Mouse (Mus musculus) neural tube, embryonic 12.5 days (tissue): ENCODE measurements at regions not wholly inside any gene's neighbourhood (a gene's known extent, or its start where the extent isn't known, plus 50 kb on each side); places are given as distances from the start of the nearest gene placed in this dataset.

Experiments used
- ATAC-seq: fragments of 200-750 bp; cut with Nextera tagmentation; 2 replicates; pipeline ENCODE4 v1.8.0; 2017; ENCODE audit warnings: low read depth, mild to moderate bottlenecking, moderate TSS enrichment, moderate library complexity; ENCODE audit not compliant: low FRiP score
- H3K27ac ChIP-seq: fragments of 300-500 bp; sonication (generic); 2 replicates; pipeline ENCODE4 v1.5.1; 2016
- H3K27me3 ChIP-seq: fragments of 300-500 bp; sonication (generic); replicated peaks from 2 replicates; pipeline ENCODE4 v1.6.1; 2016; ENCODE audit warnings: mild to moderate bottlenecking
- H3K36me3 ChIP-seq: fragments of 300-500 bp; sonication (generic); 2 replicates; pipeline ENCODE4 v1.6.1; 2016; ENCODE audit warnings: mild to moderate bottlenecking
- H3K4me1 ChIP-seq: fragments of 300-500 bp; sonication (generic); 2 replicates; pipeline ENCODE4 v1.6.1; 2016
- H3K4me2 ChIP-seq: fragments of 300-500 bp; sonication (generic); replicated peaks from 2 replicates; pipeline ENCODE4 v1.6.1; 2016; ENCODE audit warnings: mild to moderate bottlenecking
- H3K4me3 ChIP-seq: fragments of 300-500 bp; sonication (generic); 2 replicates; pipeline ENCODE4 v1.5.1; 2016
- H3K9ac ChIP-seq: fragments of 300-500 bp; sonication (generic); 2 replicates; pipeline ENCODE4 v1.6.1; 2016; ENCODE audit warnings: mild to moderate bottlenecking
- H3K9me3 ChIP-seq: fragments of 300-500 bp; sonication (generic); 2 replicates; pipeline ENCODE4 v1.6.1; 2016; ENCODE audit warnings: mild to moderate bottlenecking
- WGBS: fragments of 180-500 bp; shearing (Covaris S2); methylation state at CpG from one replicate; pipeline ENCODE4 v1.1.7; 2016; 5-methylcytosine and 5-hydroxymethylcytosine counted together

GRCm38 (mm10) chr14:76964046-76964445 is 72.5 kb upstream of the Ccdc122 start:
- ATAC-seq, result no peak
- Histone ChIP-seq H3K4me1 (no peaks in the 10 kb centered on the region), H3K27me3 (no peaks in the 10 kb centered on the region), H3K36me3 (no peaks in the 10 kb centered on the region), H3K27ac (no peak overlapping the region), H3K9ac (no peak overlapping the region), H3K9me3 (no peaks in the 10 kb centered on the region), H3K4me2 (no peak overlapping the region), H3K4me3 (no peak overlapping the region)
- 93% methylated on average over 5 of the region's 5 CpGs for WGBS

- Histone ChIP-seq H3K9me3 (no peaks in the 10 kb centered on the region), H3K4me1 (no peaks in the 10 kb centered on the region), H3K9ac (no peak overlapping the region), H3K4me3 (no peak overlapping the region), H3K4me2 (no peak overlapping the region), H3K36me3 (no peaks in the 10 kb centered on the region), H3K27ac (no peak overlapping the region), H3K27me3 (no peaks in the 10 kb centered on the region)
- whole genome bisulfite sequencing, result 83% methylated on average over 10 of the region's 10 CpGs
- no peak for ATAC-seq
Measured at GRCm38 (mm10) chr14:76958875-76959274, 77.7 kb upstream of the Ccdc122 start.

- Histone ChIP-seq H3K27me3 (no peaks in the 10 kb centered on the region), H3K4me2 (no peak overlapping the region), H3K27ac (no peak overlapping the region), H3K36me3 (no peaks in the 10 kb centered on the region), H3K9ac (no peak overlapping the region), H3K4me1 (no peaks in the 10 kb centered on the region), H3K4me3 (no peak overlapping the region), H3K9me3 (no peaks in the 10 kb centered on the region)
- WGBS, result 49% methylated on average over 2 of the region's 2 CpGs
- ATAC-seq, result no peak
Measured at GRCm38 (mm10) chr14:76957136-76957535, 79.4 kb upstream of the Ccdc122 start.

DNA sequence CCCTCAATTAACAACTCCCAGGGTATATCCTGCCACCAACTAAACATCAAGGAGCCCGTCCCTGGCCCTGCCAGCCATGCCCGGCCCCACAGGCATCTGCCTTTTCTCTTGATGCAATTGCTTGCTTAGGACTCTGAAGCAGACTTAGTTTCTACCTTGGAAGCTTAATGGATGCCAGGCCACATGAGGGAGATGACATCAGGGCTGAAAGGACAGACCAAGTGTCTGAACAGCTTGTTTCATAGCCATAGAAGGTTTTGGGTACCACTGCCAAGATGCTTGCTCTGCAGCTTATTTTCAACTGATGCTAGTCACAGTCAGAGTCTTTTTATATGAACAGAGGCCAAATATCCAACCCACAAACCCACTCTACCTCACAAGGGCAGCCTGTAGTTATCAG is 83.4 kb upstream of the Ccdc122 start:
- Histone ChIP-seq H3K9me3 (no peaks in the 10 kb centered on the region), H3K27ac (no peak overlapping the region), H3K4me1 (peaks cover 5% of the 10 kb centered on the region; the same call in 1 of the 2 replicates), H3K27me3 (no peaks in the 10 kb centered on the region), H3K4me2 (no peak overlapping the region), H3K9ac (no peak overlapping the region), H3K36me3 (no peaks in the 10 kb centered on the region), H3K4me3 (no peak overlapping the region)
- no peak for ATAC-seq
- 88% methylated on average over 2 of the region's 2 CpGs for WGBS

DNA sequence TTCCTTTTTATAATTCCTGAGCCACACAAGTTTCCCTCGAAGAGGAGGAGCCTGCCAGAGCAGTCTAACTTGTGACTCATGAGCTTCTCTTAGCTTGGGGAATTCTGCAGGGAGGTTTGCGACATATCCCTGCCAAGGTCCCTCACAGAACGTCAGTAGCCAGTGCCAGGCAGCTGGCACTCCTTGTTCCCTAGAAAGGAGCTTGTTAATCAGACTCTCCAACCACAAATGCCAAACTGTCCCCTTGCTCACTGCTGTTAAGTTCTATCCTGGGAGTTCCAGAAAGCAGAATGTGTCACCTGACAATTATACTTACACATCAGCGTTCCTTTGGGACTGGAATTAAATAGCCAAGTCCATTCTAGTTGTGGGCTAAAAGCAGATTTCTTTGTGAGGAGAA is 85.1 kb upstream of the Ccdc122 start:
- H3K4me1 ChIP-seq, result peaks cover 5% of the 10 kb centered on the region; the same call in 1 of the 2 replicates
- ATAC-seq, result no peak
- no peak overlapping the region for H3K27ac ChIP-seq
- WGBS, result 84% methylated on average over 4 of the region's 4 CpGs
- H3K9me3 ChIP-seq, result no peaks in the 10 kb centered on the region
- no peaks in the 10 kb centered on the region for H3K27me3 ChIP-seq
- H3K4me3 ChIP-seq, result no peak overlapping the region
- no peak overlapping the region for H3K9ac ChIP-seq
- H3K36me3 ChIP-seq, result no peaks in the 10 kb centered on the region
- no peak overlapping the region for H3K4me2 ChIP-seq

DNA sequence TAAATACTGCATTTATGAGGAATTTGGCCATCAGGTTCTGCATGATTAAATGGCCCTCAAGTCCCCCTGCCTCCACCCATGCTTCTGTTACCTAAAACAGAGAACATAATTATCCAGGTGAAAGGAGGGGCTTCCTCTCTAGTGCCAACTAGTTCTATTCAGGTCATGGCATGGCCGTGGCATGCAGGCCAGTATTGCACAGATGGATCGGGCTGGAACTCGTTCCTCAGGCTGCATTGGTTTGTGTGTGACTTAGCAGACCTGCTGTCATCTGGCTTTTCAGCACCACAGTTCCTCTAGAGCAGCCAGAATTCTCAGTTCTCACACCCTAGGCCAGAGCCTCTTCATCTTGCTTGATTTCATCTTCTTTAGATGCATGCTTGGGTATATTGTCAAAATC is 87.2 kb upstream of the Ccdc122 start:
- Histone ChIP-seq H3K36me3 (no peaks in the 10 kb centered on the region), H3K9me3 (no peaks in the 10 kb centered on the region), H3K4me2 (no peak overlapping the region), H3K27ac (no peak overlapping the region), H3K4me3 (no peak overlapping the region), H3K9ac (no peak overlapping the region), H3K27me3 (no peaks in the 10 kb centered on the region), H3K4me1 (peaks cover 5% of the 10 kb centered on the region; the same call in 1 of the 2 replicates)
- no peak for ATAC-seq
- 89% methylated on average over 3 of the region's 3 CpGs for WGBS

DNA sequence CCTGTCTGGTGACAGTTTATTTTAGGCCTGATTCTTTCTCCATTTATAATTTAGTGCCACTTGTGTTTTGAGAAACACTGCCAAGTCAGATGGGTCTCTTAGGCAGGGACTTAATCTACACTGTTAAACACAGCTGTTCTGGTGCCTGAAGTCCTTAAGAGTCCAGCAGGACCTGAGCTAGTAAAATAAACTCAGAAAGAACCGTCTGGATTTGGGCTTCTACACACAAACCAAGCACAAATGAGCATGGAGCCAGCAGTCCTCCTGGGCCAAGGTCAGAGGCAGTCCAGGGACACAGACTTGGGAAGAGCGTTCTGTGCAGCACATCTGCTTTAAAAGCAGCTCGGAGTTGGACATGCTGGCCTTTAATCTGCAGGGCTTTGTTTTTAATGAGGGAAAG is 87.6 kb upstream of the Ccdc122 start:
- H3K27me3 ChIP-seq, result no peaks in the 10 kb centered on the region
- no peak overlapping the region for H3K9ac ChIP-seq
- ATAC-seq, result no peak
- no peak overlapping the region for H3K4me3 ChIP-seq
- no peak overlapping the region for H3K4me2 ChIP-seq
- peaks cover 5% of the 10 kb centered on the region; the same call in 1 of the 2 replicates for H3K4me1 ChIP-seq
- H3K27ac ChIP-seq, result no peak overlapping the region
- H3K36me3 ChIP-seq, result no peaks in the 10 kb centered on the region
- 69% methylated on average over 3 of the region's 3 CpGs for WGBS
- H3K9me3 ChIP-seq, result no peaks in the 10 kb centered on the region

GRCm38 (mm10) chr14:76948481-76948880 is 88.1 kb upstream of the Ccdc122 start:
- Histone ChIP-seq H3K9ac (no peak overlapping the region), H3K4me1 (peaks cover 5% of the 10 kb centered on the region; the same call in 1 of the 2 replicates), H3K9me3 (no peaks in the 10 kb centered on the region), H3K4me3 (no peak overlapping the region), H3K27ac (no peak overlapping the region), H3K4me2 (no peak overlapping the region), H3K36me3 (no peaks in the 10 kb centered on the region), H3K27me3 (no peaks in the 10 kb centered on the region)
- 69% methylated on average over 6 of the region's 6 CpGs for WGBS
- no peak for ATAC-seq

- H3K9me3 ChIP-seq, result no peaks in the 10 kb centered on the region
- H3K4me3 ChIP-seq, result no peak overlapping the region
- 71% methylated on average over 3 of the region's 3 CpGs for WGBS
- H3K9ac ChIP-seq, result no peak overlapping the region
- ATAC-seq, result no peak
- H3K4me2 ChIP-seq, result no peak overlapping the region
- H3K36me3 ChIP-seq, result no peaks in the 10 kb centered on the region
- H3K27me3 ChIP-seq, result no peaks in the 10 kb centered on the region
- H3K4me1 ChIP-seq, result peaks cover 5% of the 10 kb centered on the region; the same call in 1 of the 2 replicates
- H3K27ac ChIP-seq, result no peak overlapping the region
Measured at GRCm38 (mm10) chr14:76947148-76947547, 89.4 kb upstream of the Ccdc122 start.

DNA sequence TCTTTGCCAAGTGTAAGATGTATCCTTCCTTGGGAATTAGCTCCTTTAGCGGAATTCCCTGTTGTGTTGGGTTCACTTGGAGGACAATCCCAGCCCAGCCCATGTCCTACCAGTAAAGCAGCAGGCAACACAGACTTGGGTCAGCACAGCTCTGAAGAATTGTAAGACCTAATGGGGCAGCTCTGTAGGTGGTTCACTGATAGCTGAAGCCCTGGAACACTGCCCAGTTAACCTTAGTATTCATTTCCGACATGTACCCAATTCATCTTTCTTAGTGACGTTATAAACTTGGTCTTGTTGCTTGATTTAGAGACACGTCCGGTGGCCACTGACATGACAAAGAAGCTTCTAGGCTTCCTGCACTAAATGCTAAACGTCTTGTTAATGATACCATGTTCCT is 90.9 kb upstream of the Ccdc122 start:
- Histone ChIP-seq H3K27me3 (no peaks in the 10 kb centered on the region), H3K9ac (no peak overlapping the region), H3K9me3 (no peaks in the 10 kb centered on the region), H3K27ac (no peak overlapping the region), H3K4me1 (peaks cover 5% of the 10 kb centered on the region; the same call in 1 of the 2 replicates), H3K4me2 (no peak overlapping the region), H3K36me3 (no peaks in the 10 kb centered on the region), H3K4me3 (no peak overlapping the region)
- WGBS, result 59% methylated on average over 6 of the region's 6 CpGs
- ATAC-seq, result no peak

DNA sequence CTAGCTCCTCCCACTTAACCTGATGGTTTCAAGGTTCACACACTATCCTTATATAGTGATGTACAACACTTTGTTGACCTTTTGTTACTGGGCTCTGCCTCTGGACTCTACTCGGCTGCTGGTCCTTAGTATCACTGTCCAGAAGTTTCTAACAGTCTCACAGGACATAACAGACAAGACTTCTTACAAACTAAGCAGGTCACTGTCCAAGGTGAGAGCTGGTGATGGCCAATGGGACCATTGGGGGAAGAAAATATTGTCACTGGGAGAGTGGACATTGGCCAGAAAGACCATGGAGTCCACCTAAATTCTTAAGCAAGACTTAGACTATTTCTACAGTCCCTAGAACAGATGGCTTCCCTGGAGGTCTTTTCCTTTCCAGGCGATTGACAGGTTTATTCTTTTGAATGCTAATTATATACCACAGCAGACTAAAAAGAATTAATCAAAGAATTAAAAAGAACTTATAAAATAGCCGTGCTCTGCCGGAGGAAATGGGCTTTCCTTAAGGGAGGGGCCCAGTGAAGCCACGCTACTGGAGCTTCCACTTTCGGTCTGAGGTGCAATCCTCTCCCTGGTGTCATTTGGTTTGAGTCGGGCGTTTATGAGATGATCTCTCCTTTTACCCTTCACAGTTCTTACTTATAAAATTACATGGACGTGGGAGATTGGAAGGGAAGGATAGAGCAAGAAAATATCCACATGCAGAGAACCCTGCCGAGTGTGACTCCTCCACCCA is 94.9 kb upstream of the Ccdc122 start:
- Histone ChIP-seq H3K4me2 (no peak overlapping the region), H3K27ac (no peak overlapping the region), H3K9ac (no peak overlapping the region), H3K4me3 (no peak overlapping the region), H3K36me3 (no peaks in the 10 kb centered on the region), H3K9me3 (no peaks in the 10 kb centered on the region), H3K27me3 (no peaks in the 10 kb centered on the region), H3K4me1 (no peaks in the 10 kb centered on the region)
- 87% methylated on average over 10 of the region's 10 CpGs for WGBS
- ATAC-seq, result no peak

- no peak for ATAC-seq
- WGBS, result 91% methylated on average over 4 of the region's 4 CpGs
- Histone ChIP-seq H3K9me3 (no peaks in the 10 kb centered on the region), H3K27me3 (no peaks in the 10 kb centered on the region), H3K36me3 (no peaks in the 10 kb centered on the region), H3K4me1 (no peaks in the 10 kb centered on the region), H3K9ac (no peak overlapping the region), H3K4me2 (no peak overlapping the region), H3K27ac (no peak overlapping the region), H3K4me3 (no peak overlapping the region)
Measured at GRCm38 (mm10) chr14:76940507-76940906, 96.1 kb upstream of the Ccdc122 start.

DNA sequence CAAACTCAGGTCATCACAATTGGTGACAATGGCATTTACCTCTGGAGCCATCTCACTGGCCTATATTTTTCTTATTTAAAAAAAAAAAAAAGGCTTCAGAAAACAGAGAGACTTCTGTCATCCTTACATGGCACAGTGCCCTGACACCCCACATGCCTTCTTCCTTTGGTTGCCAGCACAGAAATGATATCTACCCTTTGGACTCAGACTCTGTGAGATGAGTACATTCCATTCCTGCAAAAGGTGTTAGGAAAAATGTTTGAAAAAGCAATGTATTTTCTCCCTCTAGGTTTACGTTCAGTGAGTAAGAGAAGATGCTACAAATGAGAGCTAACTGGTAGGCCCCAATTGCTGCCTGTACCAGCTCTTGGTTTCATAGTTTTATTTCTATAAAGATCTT is 99.9 kb upstream of the Ccdc122 start:
- Histone ChIP-seq H3K9me3 (no peaks in the 10 kb centered on the region), H3K4me3 (no peak overlapping the region), H3K36me3 (no peaks in the 10 kb centered on the region), H3K9ac (no peak overlapping the region), H3K27ac (no peak overlapping the region), H3K4me2 (no peak overlapping the region), H3K27me3 (no peaks in the 10 kb centered on the region), H3K4me1 (no peaks in the 10 kb centered on the region)
- no peak for ATAC-seq
- 86% methylated on average over 1 of the region's 1 CpGs for WGBS
